Mouse (Mus musculus) lung, adult 2 months (tissue): ENCODE measurements at regions not wholly inside any gene's neighbourhood (a gene's known extent, or its start where the extent isn't known, plus 50 kb on each side); places are given as distances from the start of the nearest gene placed in this dataset.

Experiments used
- CTCF ChIP-seq: fragments of 200-500 bp; IDR thresholded peaks from 2 replicates; pipeline ENCODE4 v1.5.1; 2011; ENCODE audit warnings: mild to moderate bottlenecking, low read length, control low read depth; ENCODE audit not compliant: insufficient read depth
- POLR2A ChIP-seq: fragments of 200-500 bp; IDR thresholded peaks from 2 replicates; pipeline ENCODE4 v1.6.1; 2011; ENCODE audit warnings: low read depth, mild to moderate bottlenecking, control low read depth, low read length, borderline replicate concordance; ENCODE audit errors: extremely low read depth

- TF ChIP-seq CTCF (no peak), POLR2A (no peak)
Measured at GRCm38 (mm10) chr10:57114696-57115271, 371.4 kb upstream of the Hsf2 start.
